Mouse (Mus musculus) brain, embryonic 14.5 days (tissue): ENCODE measurements around the gene Gm28036.

ENCODE experiments used
- CTCF ChIP-seq: fragments of 200-500 bp; IDR thresholded peaks from 2 replicates; pipeline ENCODE4 v1.5.1; 2012; ENCODE audit warnings: inconsistent platforms, mild to moderate bottlenecking, moderate library complexity, borderline replicate concordance; ENCODE audit not compliant: insufficient read depth, insufficient read length; ENCODE audit errors: extremely low read depth
- POLR2A ChIP-seq: fragments of 200-500 bp; IDR thresholded peaks from 2 replicates; pipeline ENCODE4 v1.6.1; 2012; ENCODE audit warnings: mild to moderate bottlenecking, inconsistent platforms, borderline replicate concordance; ENCODE audit not compliant: poor library complexity, insufficient read depth, insufficient read length, severe bottlenecking; ENCODE audit errors: extremely low read depth

GRCm38 (mm10) chr2:156165478-156165877 is 38.6 kb upstream of the Gm28036 start:
- TF ChIP-seq CTCF (no peak), POLR2A (no peak)
